Mouse (Mus musculus): Measurements from ENCODE around the gene Rbm45.

Rbm45 gene

DNA sequence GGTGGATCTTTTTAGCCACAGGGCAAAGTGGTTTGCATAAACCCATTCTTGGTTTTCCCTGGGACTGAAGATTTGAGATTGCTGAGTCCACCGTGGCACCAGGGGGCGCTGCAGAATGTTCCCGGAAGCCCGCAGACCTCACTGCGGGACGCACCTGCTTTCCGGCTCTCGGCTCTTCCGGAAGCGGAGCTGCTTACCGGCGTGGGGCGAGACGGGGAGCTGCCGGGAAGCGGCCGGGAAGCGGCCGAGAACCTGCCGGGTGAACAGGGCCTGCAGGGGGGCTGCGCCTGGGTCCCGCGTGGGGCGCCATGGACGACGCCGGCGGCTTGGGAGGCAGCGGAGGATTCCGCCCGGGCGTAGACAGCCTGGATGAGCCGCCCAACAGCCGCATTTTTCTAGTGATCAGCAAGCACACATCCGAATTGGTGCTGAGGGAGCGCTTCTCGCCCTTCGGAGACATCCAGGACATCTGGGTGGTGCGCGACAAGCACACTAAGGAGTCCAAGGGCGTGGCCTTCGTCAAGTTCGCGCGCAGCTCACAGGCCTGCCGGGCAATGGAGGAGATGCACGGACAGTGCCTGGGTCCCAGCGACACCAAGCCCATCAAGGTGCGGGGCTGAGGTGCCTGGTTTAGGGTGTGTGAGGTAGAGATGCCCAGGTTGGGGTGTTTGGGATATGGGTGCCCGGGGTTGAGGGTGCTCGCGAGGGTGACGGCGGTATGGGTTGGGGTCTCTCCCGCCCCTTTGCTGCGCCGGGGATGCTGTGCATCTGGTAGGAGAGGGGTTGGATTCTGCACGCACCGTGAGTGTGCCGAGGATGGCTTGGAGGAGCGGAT lies at the start of gene Rbm45:
Gene Rbm45 (plus strand): TSS at position 164 of the 835 bp plus-strand sequence.
- DNase-seq = peak; percentile 90

DNA sequence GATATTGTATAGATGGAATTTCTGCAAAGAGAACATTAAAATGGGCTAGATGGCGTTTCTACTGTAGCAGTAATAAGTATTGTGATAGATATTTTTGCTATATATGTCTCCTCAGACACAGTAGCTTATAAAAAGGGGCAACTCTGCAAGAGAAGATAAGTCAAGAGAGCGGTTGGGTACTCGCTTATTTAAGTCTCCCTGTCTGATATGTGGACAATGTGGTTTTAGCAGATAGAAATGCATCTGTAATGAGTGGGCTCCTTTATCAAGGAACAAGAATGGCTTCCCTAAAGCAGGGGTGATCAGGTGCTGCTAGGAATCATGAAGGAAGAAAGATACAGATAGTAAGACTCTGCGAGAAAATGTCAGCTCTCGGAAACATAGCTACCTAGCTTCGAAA lies 49.4 kb upstream of the Rbm45 start:
- DNase-seq = no peak

DNA sequence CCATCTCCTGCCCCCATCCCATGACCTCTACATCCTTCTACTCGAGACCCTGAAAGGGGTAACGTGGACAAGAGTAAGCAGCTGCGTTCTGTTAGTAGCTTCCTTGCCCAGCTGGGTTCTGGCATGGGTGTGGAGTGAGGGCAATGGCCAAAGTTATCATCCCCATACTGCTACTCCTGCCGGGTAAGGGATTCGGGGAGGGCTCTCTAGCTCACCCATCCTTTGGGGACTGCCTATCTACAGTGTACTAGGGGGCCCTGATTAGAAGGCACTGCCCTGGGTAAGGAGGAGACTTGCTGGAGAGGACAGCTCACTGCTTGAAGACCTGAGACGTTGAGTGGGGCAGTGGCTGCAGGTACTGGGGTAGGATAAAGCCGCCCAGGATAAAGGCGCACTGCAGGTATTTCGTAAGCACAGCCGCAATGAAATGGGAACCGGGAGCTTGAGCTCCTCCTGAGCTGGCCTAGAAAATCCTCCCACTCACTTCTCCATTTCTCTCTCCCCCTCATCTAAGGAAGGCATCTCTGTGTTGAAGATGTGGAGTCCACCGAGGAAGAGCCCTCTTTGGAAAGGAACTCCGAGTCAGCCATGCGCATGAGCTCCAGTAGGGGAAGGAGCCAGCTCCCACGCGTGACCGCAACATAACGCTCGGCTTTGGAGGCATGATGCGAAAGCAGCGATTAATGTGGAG lies 46.5 kb upstream of the Rbm45 start:
- DNase-seq = peak; percentile 28

DNA sequence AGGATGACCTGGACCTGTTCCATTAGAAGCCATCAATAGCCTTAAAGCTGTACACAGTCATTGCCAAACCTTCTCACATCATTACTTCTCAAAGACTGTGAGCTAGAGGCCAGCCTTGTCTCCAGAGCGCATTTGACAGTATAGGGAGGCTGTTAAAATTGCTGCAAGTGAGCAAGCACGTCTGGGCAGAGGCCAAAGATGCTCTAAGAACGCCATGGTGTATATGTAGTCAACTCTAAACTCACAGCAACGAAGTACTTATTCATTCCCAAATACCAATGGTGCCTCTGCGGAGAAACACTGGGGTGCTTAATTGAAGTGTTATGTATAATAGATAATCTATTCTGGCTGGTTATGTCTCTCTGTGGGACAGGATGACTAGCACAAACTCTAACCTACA lies 45.3 kb upstream of the Rbm45 start:
- no peak for DNase-seq

DNA sequence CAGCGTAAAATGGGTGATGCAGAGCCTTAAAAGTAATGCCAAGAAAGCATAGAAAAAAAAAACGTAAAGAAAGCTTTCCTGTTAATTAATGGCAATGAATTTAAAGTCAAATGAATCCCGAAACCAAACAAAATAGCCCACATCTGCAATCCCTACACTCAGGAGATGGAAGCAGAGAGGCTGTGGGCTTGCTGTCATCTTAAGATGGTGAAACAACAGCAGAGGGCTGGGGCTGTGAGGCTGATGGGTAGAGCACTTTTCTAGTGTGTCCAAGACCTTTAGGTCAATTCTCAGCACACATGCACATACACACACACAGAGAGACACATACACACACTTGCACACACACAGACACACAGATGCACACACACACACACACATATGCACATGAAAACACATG lies 43.6 kb upstream of the Rbm45 start:
- no peak for DNase-seq

DNA sequence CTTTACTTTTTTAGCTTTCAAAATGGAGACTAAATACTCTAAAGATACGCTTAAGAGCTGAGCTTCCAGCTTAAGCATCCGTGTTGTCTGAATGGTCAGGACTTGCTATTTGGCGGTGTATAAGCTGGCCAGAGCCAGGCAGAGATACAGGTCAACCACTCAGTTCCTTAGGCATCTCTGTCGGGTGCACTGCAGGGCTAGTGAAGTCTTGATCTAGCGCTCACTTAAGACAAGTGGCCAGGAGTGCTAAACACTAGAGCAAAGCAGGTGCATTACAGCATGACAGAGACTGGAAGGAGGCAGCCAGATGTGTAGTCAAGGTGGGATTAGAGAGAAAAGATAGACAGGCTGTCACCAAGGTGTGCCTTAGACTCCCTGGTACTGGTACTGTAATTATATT lies 39.7 kb upstream of the Rbm45 start:
- DNase-seq = no peak

DNA sequence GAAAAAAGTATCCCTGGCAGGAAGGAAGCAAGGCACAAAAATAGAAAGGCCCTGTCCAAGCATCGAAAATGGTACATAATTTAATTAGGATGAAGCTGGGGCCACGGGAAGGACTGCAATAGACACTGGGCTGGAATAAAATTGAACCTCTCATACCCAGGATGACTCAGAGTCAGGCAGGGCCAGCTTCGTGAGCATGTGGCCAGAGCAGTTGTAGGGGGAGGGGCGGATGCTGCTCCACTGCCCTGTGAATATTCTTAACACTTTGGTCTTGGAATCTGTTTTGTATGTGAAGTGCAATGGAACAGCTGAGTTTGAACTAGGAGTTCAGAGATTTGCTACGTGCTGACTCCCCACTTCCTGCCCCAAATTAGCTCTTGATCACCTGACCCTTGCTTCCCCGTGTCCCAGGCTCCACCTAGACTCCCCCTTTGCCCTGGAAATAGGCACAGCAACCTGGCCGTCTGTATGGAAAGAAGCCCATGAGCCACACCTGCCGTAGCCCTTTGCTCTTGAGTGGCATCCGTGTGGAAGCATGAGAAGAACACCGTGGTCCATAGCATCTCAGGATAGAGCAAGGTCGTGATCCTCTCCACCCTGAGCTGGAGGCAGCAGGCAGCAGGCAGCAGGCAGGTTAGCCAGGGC lies 37.5 kb upstream of the Rbm45 start:
- DNase-seq = no peak

DNA sequence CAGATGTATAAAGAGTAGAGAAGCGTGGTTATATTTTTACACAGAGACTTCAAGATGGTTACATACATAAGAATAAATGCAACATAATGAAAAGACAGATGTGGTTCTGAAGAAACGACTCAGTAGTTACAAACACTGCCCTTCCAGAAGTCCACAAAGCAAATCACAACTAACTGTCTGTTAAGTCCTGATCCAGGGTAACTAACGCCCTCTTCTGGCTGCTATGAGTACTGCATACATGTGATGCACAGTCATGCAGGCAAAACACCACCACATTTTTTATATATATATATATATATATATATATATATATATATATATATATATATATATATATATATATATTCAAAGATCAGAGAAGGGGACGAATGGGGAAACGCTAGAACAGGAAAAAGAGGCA lies 35.2 kb upstream of the Rbm45 start:
- DNase-seq = no peak

DNA sequence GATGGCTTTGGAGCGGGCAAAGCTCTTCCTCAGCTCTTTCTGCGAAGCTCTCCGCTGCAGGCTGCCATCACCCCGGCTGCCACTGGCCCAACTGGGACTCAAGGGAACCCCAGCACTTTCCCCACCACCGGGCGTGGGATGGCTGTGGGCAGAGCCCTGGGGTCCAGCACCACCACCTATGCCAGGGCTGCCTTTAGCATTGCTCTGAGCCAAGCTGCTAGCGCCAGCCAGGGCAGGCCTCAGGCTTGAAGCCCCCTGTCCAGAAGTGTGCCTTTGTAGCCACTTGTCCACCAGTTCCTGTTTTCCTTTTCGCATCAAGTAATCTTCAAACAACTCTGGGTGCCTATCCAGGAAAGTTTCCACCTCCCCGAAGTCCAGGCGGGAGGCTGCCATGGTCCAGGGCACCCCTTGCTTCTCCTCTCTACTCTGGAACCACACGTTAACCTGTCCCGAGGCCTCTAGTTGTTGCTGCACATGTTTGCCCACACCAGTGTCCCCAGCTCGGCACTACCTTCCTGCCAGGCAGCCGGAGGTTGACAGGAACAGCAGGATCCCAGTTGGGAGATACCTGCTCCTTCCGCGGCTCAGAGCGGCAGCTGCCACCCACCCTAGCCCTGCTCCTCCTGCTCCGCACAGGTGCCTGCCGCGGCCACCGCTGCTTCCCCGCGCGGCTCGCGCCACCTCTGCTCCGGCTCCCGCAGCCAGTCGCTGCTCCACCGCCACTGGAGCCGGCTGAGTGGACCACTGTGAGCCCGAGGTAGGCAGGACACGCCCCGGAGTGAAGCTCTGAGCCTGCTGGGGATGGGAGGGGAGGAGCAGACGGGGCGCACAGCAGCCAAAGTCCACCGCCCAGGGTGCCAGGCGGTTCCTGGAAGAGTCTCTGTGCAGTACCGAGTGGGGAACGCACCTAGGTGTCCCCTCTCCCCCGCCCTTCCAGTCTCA lies 31.3 kb upstream of the Rbm45 start, which contains the start of gene Pde11a:
Gene Pde11a (minus strand): TSS at position 560 of the 942 bp plus-strand sequence.
- peak; percentile 11 for DNase-seq

DNA sequence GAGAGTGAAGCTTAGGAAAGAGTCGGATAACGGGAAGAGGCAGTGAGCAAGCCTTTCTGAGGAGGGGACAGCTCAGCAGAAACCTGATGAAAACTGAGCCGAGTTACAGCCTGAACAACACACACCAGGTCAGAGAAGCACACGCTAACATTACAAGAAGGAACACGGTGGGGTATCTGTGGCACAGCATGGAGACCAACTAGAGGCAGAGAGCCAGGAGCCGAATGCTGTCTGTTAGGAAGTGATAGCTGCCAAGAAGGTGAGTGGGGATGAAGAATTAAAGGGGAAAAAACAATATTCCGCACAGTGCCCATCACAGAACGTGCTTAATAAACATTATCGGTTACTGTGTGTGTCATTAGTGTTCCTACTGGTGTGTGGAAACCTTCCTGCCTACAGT lies 27.6 kb upstream of the Rbm45 start:
- DNase-seq = no peak

DNA sequence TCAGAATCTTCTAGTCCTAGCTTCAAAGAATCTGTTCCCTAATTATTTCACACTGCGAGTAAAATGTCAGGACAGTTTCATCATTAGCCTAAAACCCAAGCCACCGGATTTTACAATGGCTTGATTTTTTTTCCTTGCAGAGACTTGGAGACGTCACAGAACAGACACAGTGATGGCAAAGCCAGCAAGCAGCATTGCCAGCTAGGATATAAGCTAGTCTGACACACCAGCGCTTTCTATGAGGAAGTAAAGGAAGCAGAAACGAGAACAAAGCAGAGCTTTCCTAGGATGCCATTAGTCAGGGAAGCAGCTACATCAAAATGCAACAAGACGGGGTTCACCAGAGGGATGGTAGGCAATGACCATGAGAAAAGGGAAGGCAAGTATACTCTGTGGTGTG lies 21.9 kb upstream of the Rbm45 start:
- no peak for DNase-seq

DNA sequence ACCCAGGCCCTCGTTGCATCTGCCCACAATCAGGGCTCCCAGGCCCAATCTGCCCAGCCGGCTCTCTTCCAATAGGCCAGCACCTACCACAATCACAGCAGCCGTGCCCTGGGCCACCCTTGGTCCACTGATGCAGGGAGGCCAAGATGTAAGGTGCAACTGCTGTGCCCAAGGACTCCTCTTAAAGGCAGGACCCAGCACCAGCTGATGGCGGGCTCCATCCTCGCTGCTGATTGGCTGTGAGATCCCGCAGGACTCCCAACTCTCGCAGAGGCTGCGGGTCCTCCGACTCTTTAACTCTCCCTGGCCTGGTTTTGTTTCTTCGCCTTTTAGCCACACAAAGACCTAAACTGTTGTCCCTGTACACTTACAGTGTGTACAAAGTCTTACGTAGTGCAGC lies 9.6 kb upstream of the Rbm45 start, which contains the start of gene Cyct:
Gene Cyct (minus strand): TSS at position 225 of the 400 bp plus-strand sequence.
- no peak for DNase-seq

DNA sequence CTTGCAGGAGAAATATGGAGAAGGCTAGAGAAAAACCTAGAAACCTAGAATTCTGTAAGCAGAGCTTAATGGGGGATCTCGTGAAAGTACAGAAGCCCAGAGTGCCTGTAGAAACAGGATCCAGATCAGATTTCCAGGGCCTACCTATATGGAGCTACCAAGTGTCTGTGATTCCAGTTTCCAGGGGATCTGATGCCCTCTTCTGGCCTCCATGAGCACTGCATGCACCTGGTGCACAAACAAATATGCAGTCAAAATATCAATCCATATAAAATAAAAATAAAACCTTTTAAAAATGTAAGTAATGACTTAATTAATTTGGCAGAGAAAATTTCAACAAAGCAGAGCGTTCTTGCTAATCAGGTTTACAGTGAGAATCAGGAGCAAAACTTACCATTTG lies 7.7 kb upstream of the Rbm45 start:
- DNase-seq = no peak

DNA sequence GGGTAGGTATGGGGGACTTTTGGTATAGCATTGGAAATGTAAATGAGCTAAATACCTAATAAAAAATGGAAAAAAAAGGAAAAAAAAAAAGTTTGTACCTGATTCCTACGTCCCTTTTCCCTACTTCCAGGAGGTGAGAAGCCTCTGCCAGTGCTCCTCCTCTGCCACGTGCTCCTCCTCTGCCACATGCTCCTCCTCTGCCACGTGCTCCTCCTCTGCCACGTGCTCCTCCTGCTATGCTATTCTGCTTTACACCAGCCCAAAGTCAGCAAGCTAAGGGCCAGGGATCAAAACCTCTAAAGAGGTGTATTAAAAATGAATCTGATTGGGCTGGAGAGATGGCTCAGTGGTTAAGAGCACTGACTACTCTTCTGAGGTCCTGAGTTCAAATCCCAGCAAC lies 4.0 kb upstream of the Rbm45 start:
- DNase-seq = no peak

DNA sequence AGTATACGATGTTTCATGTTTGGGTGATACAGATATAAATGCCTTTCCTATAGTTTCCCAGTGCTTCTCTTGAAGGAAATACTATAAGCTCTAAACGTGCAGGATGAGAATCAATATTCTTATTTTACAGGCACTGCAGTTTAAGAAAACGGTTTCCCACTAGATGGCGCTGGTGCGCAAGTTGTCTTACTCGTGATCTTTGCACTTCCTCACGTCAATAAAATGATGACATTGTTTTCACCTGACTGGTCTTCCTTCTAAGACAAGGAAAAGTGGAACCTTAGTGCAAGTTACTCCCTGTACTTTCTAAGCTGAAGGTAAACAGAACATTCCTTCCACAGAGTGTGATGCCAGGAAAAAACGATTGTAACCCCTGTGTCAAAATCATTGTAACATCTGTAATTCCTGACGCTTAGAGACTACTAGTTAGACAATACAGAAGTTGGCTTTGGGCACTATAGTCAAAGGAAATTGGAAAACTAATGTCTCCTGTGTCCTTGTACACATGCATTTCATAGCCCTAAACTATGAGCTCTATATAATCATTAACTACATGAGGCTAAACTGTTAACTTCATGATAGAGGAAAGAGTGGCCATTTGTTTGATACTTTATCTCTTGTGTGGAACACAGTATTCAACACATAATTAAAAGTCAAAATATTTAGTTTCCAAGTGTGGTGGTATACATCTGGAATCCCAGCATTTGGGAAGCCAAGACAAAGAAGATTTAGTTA lies 2.4 kb upstream of the Rbm45 start:
- DNase-seq = peak; percentile 67

DNA sequence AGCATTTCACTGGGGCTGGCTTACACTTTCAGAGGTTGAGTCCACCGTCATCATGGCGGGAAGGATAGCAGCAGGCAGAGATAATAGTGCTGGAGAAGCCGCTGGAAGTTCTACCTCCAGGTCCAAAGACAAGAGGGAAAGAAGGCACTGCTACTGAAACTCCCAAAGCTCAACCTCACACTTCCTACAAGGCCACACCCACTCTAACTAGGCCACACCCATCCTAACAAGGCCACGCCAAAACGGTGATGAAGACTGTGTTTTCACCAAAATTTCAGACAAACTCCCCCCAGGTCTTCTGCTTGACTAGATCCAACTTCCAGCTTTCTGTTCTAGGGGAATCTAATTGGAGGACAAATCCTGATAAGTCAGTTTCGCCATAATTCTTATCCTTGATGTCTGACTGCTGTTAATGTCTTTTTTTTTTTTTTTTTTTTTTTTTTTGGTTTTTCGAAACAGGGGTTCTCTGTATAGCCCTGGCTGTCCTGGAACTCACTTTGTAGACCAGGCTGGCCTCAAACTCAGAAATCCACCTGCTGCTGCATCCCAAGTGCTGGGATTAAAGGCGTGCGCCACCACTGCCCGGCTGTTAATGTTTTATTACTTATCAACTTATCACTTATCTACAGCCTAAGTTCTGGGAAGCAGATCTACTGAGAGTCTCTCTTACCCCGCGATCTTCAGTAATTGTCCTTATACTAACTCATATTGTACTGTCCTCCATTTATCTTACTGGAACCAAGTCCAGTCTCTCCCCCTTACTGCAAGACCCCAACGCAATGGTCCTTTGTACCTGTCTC lies 723 bp upstream of the Rbm45 start:
- DNase-seq = no peak

DNA sequence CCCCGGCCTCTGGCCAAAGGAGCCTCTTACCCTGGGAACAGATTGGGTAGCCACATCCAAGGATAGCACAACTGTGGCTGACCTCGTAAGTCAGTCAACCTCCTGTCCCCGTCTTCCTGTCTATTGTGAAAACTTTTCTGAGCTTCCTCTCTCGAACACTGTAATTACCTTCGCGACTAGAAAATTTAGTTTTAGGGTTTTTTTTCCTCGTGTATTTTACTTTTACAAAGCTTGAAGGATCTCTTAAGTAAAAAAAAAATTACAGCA lies 805 bp downstream of the Rbm45 start:
- DNase-seq = no peak

DNA sequence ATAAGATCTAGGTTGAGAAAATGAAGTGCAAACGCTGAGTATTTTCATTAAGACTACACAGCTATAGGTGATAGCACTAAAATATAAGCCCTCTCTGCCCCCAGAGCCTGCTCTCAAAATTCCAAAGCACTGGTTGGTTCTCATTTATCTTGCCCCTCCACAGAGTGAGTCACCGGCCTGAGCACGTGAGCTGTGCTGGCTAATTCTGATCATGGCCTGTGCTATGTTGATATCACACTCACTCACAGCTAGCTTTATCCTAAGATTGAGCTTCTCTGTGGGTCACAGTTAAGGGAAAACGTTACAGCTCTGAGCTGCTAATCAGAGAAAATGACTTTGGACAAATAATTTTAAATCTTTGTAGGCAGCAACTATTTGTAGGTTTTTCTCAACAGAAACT lies 2.5 kb downstream of the Rbm45 start:
- DNase-seq = no peak

DNA sequence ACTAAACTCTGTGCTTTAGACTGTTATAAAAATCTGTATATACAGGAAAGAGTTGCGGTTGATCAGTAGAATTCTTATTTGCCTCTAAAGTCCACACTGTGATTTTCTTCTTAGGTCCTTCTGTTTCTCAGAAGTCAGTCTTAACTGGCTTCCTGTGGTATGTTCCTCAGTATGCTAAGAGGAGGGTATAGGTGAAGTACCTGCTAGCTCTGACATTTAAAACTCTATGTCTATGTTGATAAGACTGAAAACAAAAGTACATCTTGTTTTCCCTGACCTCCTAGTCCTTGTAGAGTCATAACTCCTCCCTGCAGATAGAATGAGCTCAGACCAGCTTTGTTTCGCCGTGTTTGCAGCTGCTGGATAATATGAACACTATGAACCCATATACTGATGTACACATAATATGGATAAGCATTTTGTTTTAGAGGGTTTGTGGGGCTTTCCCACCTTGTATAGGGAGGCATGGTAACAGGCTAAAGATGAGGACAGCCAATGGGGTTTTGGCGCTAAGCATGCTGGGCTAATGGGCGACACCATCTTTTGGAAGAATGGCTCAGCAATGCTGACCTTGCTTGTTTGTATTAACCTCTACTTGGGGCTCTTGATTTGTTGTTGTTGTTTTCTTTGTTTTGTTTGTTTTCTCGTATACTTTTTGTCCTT lies 4.9 kb downstream of the Rbm45 start:
- DNase-seq = no peak

DNA sequence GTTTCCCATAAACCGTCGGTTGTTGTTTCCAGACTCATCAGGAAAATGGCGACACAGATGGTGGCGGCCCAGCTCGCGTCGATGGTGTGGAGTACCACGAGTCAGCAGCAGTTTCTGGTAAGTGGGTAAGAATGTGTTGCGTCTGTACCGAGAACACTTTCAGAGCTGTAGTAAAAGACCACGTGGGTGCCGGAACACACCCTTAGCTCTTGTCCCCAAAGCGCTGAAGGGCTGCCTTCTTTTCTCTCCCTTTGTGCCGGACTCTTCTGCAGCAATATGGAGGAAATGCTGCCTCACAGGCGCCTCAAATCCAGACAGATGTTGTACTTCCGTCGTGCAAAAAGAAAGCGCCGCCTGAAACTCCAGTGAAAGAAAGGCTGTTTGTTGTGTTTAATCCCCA lies 8.9 kb downstream of the Rbm45 start:
- DNase-seq = no peak

DNA sequence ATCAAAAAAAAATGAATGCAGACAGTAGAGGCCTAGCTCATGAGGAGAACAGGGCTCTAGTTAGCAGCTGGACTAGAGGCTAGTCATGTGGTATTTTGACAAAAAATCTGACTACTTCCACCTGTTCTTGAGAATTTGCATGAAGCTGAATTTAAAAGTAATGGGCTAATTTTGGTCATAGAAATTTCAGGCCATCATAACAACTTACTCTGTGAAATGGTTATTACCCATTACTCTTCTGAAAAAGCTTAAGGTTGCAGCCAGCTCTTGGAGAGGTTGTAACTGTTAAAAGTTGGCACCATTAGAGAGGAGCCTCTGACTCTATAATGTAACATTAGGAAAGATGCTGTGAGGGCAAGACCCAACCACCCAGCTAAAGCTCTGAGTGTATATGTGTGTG lies 16.7 kb downstream of the Rbm45 start:
- DNase-seq = no peak
